Mouse (Mus musculus): ENCODE results near the gene Gkn3.

DNA sequence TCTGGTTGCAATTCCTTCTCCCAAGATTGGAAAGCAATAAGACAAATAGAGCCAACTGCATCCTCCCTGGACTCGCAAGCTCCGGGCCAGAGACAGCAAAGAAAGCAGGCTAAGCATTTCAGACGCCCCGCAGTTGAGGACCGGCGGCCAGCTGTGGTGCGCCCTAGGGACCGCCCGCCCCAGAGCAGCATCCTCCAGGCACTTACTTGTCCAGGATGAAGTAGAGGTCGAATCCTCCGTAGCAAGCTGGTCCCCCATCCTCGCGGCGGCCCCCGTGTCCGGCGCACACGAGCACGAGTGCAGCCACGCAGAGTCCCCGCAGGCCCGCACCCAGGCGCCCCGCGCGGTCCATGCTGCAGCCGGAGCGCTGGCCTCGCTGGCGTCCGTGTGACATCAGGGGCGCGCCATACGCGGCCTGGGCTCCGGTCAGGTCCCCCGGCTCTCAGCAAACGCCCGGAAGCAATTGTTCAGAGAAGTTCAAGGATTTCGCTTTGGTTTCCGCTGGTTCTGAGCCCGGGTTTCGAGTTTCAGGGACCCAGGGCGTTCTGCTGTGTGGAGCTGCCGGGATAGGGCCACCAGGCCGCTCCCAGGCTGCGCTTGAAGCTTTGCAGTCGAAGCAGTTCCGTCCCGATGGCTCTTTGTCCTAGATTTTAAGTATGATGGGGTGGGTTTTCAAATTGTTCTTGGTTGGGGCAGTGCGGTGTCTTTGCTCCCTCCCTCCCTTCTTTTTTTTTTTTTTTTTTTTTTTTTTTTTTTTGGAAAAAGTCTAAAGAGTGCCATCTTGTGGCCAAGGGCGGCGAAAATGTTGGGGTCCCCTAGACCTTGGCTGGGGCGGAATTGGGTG is 53.4 kb downstream of the Gkn3 start, which contains the start of gene Antxr1:
- TF ChIP-seq GATA1 (IDR thresholded peaks at IDR 0.05; ENCODE audit: borderline replicate concordance, low read length) = no peak
- no peak for TF ChIP-seq FLI1 (IDR thresholded peaks at IDR 0.05; ENCODE audit: low read length)

Data from megakaryocyte, embryonic 14.5 days (primary cell).